Mouse (Mus musculus): Measurements from ENCODE around the gene Mpped1. TPM values are rescaled to one million over a fixed set of nuclear protein-coding genes. Genes with fewer than 3 reads are reported as not detected.

Gene Mpped1
- polyA plus RNA-seq (2012; rRNA removed), result 127 and 144 TPM in 2 replicates

DNA sequence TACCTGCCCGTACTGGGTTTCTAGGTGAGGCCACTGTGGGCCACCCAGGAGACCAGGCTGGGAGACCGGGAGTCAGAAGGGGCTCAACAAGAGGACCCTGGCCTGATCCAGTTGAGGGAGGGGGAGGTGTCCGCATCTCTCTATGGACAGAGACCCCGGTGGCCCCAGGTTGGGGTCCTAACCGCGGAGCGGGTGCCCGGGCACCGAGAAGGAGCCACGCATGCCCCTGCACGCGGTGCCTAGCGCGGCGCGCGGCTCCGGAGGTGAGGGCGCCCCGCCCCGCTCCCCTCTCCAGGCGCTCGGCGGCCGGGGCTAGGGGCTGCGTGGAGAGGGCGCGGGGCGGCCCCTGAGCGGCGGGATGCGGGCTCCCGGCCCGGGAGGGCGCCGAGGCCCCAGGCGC lies at the start of gene Mpped1:
Gene Mpped1, plus strand, starts transcription at position 81 of the 400 bp plus-strand sequence.
- no peak for DNase-seq (ENCODE audit: extremely low spot score in 1 of 2, low spot score in 1 of 2)

DNA sequence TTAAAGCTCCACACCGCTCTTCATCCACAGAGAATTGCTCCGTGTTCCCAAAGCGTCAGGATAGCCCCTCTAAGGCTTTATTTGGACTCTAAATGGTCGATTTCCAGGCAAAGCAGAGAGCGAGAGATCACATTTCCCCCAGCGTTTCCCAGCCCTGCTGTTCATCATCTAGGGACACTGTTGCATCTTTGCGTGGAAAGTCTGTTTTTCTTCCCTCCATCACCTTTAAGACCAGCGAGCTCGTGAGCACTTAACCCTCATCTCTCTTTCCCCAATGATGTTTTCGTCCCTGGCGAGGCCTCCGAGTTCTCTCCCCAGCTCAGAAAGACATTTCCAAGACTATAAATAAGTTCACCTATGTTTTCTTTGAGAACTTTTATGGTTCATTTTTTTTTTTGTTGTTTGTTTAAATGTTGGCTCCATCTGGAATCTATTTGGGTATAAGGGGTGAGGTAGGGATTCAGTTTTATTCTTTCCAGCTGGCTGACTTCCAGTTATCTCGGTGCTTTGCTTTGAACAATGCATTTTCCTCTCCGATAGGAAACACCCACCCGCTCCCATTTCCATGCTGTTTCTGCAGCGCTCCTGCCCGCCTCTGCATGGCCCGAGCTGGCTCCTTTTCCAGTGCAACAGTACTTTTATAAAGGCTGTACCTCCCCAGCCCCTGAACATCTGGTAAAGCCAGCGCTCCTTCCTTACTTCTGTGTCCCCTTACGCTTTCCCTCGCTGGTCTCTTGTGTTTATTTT lies 38.4 kb upstream of the Mpped1 start:
- peak in 1 of 2 experiments; percentile 69 for DNase-seq (ENCODE audit: extremely low spot score in 1 of 2, low spot score in 1 of 2)

GRCm38 (mm10) chr15:83742018-83742417 lies 37.2 kb upstream of the Mpped1 start:
- DNase-seq (ENCODE audit: extremely low spot score in 1 of 2, low spot score in 1 of 2), result no peak

- DNase-seq (ENCODE audit: extremely low spot score in 1 of 2, low spot score in 1 of 2), result peak; percentile 87 to 91
Measured at GRCm38 (mm10) chr15:83746311-83746710, 33.0 kb upstream of the Mpped1 start.

DNA sequence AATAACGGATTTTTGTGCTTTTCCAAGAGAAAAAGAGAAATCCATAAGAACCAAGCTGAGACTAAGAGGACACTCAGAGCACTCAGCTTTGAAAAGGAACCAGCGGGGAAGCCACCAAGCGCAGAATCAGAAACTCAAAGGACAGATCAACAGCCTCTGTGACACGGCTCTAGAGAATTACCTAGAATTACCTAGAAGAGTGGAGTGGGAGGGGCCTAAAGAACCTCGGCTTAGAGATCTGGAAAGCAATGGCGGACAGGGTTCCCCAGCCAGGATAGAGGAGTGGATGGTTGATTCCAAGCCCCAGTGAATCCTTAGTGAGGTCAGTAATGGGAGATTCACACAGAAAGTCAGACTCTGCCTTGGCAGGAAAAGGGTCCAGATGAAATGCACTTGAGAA lies 30.3 kb upstream of the Mpped1 start:
- DNase-seq (ENCODE audit: extremely low spot score in 1 of 2, low spot score in 1 of 2), result no peak

DNA sequence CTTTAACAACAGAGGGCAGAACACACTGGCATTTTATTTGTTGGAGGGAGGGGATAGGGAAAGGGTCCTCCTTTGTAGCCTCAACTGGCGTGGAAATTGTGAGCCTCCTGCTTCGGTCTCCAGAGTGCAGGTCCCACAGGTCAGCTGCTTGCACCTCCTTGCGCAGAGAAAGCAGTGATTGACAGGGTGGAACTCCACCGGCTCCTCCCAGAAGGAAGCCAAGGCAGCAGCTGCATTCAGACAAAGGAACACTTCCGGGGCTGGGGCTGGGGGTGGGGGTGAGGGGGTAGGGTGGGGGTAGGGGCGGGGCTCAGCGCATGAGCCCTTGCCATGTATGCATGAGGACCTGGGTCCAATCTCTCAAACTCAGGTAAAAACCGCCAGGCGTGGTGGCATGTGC lies 29.8 kb upstream of the Mpped1 start:
- no peak for DNase-seq (ENCODE audit: extremely low spot score in 1 of 2, low spot score in 1 of 2)

DNA sequence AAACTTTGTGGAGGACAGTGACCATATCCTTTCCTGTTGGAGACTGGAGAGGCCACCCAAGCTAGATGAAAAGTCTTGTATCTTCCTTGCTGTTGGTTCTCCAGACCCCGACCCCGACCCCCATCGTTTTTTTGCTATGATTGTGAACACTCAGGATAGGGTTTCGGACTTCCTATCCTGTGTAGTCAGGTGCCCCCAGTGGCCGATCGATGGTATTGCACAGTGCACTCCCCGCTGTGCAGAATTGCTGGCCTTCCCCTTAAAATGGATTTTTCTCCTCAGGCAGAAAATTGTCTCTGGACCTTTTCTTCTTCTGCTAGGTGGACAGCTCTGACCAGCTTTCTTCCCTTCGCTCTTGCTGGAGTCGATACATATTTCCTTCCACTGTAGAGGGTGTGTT lies 22.5 kb upstream of the Mpped1 start:
- DNase-seq (ENCODE audit: extremely low spot score in 1 of 2, low spot score in 1 of 2), result peak in 1 of 2 experiments; percentile 57

- no peak for DNase-seq (ENCODE audit: extremely low spot score in 1 of 2, low spot score in 1 of 2)
Measured at GRCm38 (mm10) chr15:83758958-83759357, 20.3 kb upstream of the Mpped1 start.

DNA sequence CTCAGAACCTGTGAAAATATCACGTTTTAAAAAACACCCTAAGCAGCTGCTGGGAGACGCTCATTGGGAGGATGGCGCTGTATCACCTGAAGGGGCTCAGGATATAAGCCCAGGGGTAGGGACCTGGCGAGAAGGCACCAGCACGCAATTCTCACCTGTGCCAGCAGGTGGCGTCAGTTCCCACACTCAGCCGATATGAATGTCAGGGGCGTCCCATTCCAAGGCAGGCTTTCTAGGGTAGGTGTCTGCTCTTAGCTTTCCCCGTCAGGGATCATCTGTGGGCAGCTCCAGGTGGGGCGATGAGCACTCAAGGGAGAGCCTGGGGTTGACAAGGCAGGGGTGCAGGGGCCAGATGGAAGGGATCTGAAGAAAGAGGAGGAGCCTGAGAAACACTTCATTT lies 18.6 kb upstream of the Mpped1 start:
- peak in 1 of 2 experiments; percentile 81 for DNase-seq (ENCODE audit: extremely low spot score in 1 of 2, low spot score in 1 of 2)

- no peak for DNase-seq (ENCODE audit: extremely low spot score in 1 of 2, low spot score in 1 of 2)
Measured at GRCm38 (mm10) chr15:83761512-83761911, 17.8 kb upstream of the Mpped1 start.

- no peak for DNase-seq (ENCODE audit: extremely low spot score in 1 of 2, low spot score in 1 of 2)
Measured at GRCm38 (mm10) chr15:83765388-83766029, 13.8 kb upstream of the Mpped1 start.

GRCm38 (mm10) chr15:83771346-83772053 lies 7.8 kb upstream of the Mpped1 start:
- DNase-seq (ENCODE audit: extremely low spot score in 1 of 2, low spot score in 1 of 2), result peak in 1 of 2 experiments; percentile 48

GRCm38 (mm10) chr15:83772460-83772859 lies 6.8 kb upstream of the Mpped1 start:
- DNase-seq (ENCODE audit: extremely low spot score in 1 of 2, low spot score in 1 of 2), result peak in 1 of 2 experiments; percentile 52

GRCm38 (mm10) chr15:83772953-83773352 lies 6.3 kb upstream of the Mpped1 start:
- DNase-seq (ENCODE audit: extremely low spot score in 1 of 2, low spot score in 1 of 2), result peak; percentile 41 to 61

DNA sequence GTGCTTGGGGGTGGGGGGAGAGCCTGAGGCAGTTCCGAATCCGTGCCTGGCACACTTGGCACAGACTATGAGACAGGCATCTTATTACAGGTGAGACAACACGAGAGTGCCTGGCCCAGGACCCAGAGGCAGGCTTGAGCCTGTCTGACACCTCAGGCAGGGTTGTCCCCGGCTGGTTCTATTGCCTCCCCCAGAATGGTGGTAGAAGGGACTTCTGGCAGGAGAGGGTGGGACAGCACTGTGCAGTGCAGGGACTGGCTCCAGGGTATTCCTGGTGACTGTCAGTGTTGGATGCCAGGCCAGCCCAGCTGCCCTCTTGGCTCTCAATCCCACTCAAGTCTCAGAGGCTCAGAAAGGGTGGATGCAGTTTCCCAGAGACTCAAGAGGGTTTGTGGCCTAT lies 4.3 kb upstream of the Mpped1 start:
- DNase-seq (ENCODE audit: extremely low spot score in 1 of 2, low spot score in 1 of 2), result no peak

DNA sequence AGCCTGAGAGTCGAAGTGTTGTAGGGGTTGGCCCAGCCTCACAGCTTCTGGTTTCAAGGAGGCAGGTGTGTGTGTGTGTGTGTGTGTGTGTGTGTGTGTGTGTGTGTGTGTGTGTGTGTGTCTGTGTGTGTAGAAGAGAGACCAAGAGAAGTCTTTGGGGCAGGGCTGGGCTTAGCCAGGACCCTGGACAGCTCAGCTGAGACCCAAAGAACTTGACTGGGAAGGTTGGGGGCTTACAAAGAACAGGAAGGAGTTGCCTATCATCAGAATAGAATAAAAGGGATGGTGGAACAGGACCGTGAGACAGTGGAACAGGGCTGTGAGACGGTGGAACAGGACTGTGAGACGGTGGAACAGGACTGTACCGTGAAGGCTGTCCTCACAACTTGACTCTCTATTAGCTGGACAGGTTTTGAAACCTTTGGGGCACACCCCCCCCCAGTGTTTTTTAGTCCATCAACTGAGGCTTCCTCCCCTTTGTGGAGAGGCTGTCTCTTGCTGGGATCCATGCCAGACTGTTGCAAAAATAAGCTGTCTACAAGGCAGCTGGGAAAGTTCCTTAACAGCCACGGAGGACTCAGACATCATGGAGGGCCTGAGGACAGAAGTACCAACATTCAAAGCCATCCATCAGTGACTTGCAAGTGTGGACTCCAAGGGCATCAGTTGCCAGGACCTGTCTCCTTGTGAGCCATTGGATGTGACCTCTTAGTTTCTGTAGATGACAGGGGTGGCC lies 2.8 kb upstream of the Mpped1 start:
- peak in 1 of 2 experiments; percentile 47 for DNase-seq (ENCODE audit: extremely low spot score in 1 of 2, low spot score in 1 of 2)

DNA sequence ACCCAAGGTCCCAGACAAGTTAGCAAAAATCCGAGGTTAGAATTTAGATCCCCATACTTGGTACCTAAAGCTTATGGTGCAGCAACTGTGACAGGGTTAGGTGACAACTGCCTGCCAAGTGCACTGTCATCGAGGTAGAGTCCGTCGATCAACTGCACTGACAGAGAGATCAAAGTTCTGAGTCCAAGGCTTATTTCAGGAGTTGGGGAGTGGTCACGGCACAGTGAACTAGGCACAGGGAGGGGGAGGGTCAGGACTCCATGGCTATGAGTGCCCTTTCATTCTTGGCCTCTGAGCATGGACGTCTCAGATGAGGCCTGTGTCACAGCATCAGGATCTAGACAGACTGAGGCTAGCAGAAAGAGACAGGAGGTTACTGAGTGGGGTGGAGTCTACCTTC lies 1.8 kb upstream of the Mpped1 start:
- no peak for DNase-seq (ENCODE audit: extremely low spot score in 1 of 2, low spot score in 1 of 2)

GRCm38 (mm10) chr15:83779855-83780740 lies 831 bp downstream of the Mpped1 start:
- no peak for DNase-seq (ENCODE audit: extremely low spot score in 1 of 2, low spot score in 1 of 2)

DNA sequence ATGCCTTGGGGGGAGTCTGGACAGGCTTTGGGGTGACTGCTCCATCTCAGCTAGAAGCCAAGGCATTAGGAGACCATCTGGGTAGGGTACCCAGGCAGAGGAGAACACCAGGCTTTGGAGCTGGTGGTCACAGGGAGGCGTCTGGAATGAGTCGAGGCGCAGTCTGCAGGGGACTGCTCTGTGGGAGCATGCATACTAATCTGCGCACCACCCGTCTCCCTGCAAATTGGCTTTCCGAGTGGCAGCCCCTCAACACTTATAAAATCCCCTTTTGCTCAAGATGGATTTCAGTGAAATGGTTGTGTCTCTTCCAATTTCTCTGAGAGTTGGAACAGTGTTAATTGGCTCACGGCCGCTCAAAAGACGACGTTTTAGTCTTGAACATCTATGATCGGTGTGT lies 2.0 kb downstream of the Mpped1 start:
- DNase-seq (ENCODE audit: extremely low spot score in 1 of 2, low spot score in 1 of 2), result no peak

GRCm38 (mm10) chr15:83782284-83782683 lies 3.0 kb downstream of the Mpped1 start:
- DNase-seq (ENCODE audit: extremely low spot score in 1 of 2, low spot score in 1 of 2), result no peak

Data from frontal cortex, adult 2 months (tissue).